Mouse (Mus musculus) neural tube, embryonic 15.5 days (tissue): ENCODE measurements around the gene Lrrc10b. TPM values are rescaled to one million over a fixed set of nuclear protein-coding genes. Genes with fewer than 3 reads are reported as not detected.

Experiments used
- ATAC-seq: fragments of 200-750 bp; cut with Nextera tagmentation; 2 replicates; pipeline ENCODE4 v1.8.0; 2017; ENCODE audit warnings: mild to moderate bottlenecking, moderate TSS enrichment, moderate library complexity; ENCODE audit not compliant: low FRiP score
- H3K27ac ChIP-seq: fragments of 300-500 bp; sonication (generic); replicated peaks from 2 replicates; pipeline ENCODE4 v1.5.1; 2015; ENCODE audit warnings: mild to moderate bottlenecking, inconsistent platforms
- H3K27me3 ChIP-seq: fragments of 300-500 bp; sonication (generic); replicated peaks from 2 replicates; pipeline ENCODE4 v1.6.1; 2015; ENCODE audit warnings: inconsistent platforms
- H3K36me3 ChIP-seq: fragments of 300-500 bp; sonication (generic); 2 replicates; pipeline ENCODE4 v1.6.1; 2015; ENCODE audit warnings: inconsistent platforms
- H3K4me1 ChIP-seq: fragments of 300-500 bp; sonication (generic); 2 replicates; pipeline ENCODE4 v1.6.1; 2015; ENCODE audit warnings: inconsistent platforms
- H3K4me2 ChIP-seq: fragments of 300-500 bp; sonication (generic); 2 replicates; pipeline ENCODE4 v1.6.1; 2015; ENCODE audit warnings: inconsistent platforms, mild to moderate bottlenecking, moderate library complexity
- H3K4me3 ChIP-seq: fragments of 300-500 bp; sonication (generic); replicated peaks from 2 replicates; pipeline ENCODE4 v1.5.1; 2015; ENCODE audit warnings: mild to moderate bottlenecking, inconsistent platforms
- H3K9ac ChIP-seq: fragments of 300-500 bp; sonication (generic); replicated peaks from 2 replicates; pipeline ENCODE4 v1.6.1; 2015; ENCODE audit warnings: mild to moderate bottlenecking, inconsistent platforms
- H3K9me3 ChIP-seq: fragments of 300-500 bp; sonication (generic); replicated peaks from 2 replicates; pipeline ENCODE4 v1.6.1; 2016; ENCODE audit warnings: inconsistent platforms
- WGBS: fragments of 180-500 bp; shearing (Covaris S2); methylation state at CpG from one replicate; pipeline ENCODE4 v1.1.7; 2015; ENCODE audit warnings: mixed read lengths; 5-methylcytosine and 5-hydroxymethylcytosine counted together
- polyA plus RNA-seq: library from polyadenylated mRNA; unstranded; fragments of >200 nt; fragmentation: Nextera tagmentation; extraction: Ambion mirVana; gene quantifications from 2 replicates; pipeline ENCODE4 v1.2.1, GENCODE M21; 2015

Gene Lrrc10b
- polyA plus RNA-seq, 1 experiment from 2014 or later: 1.1 TPM

DNA sequence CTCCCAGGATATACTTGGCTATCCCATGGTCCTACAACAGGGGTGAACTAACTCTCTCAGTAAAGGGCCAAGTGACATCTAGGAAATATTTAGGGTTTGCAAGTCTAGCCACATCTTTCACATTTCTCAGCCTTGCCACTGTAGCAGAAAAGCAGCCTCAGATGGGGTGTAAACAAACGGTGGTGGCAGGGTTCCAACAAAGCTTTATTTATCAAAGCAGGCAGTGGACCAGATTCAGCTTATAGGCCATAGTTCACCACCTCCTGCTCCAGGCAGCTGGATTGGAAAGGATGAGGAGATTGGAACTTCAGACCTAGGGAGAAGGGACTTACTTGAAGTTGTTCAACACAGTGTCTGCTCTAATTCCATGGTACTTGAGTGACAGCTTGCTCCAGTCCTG lies 32.5 kb downstream of the Lrrc10b start:
- no peaks in the 10 kb centered on the region for H3K9me3 ChIP-seq
- ATAC-seq: no peak
- H3K36me3 ChIP-seq: peaks cover 10% of the 10 kb centered on the region; the same call in 1 of the 2 replicates
- no peak overlapping the region for H3K27ac ChIP-seq
- H3K4me3 ChIP-seq: no peak overlapping the region
- peaks cover 43% of the 10 kb centered on the region for H3K4me1 ChIP-seq
- H3K9ac ChIP-seq: no peak overlapping the region
- WGBS: 41% methylated on average over 1 of the region's 1 CpGs
- no peak overlapping the region for H3K4me2 ChIP-seq
- peaks cover 5% of the 10 kb centered on the region; the same call in 1 of the 2 replicates for H3K27me3 ChIP-seq

GRCm38 (mm10) chr19:10421986-10422976 lies 35.0 kb downstream of the Lrrc10b start:
- WGBS: 7% methylated on average over 53 of the region's 53 CpGs
- Histone ChIP-seq H3K4me2 (peak overlapping the region; percentile 37), H3K4me3 (no peak overlapping the region), H3K9ac (no peak overlapping the region), H3K27me3 (peaks cover 12% of the 10 kb centered on the region; the same call in 1 of the 2 replicates), H3K27ac (no peak overlapping the region), H3K4me1 (peaks cover 37% of the 10 kb centered on the region), H3K9me3 (no peaks in the 10 kb centered on the region), H3K36me3 (peaks cover 12% of the 10 kb centered on the region; the same call in 1 of the 2 replicates)
- no peak for ATAC-seq

DNA sequence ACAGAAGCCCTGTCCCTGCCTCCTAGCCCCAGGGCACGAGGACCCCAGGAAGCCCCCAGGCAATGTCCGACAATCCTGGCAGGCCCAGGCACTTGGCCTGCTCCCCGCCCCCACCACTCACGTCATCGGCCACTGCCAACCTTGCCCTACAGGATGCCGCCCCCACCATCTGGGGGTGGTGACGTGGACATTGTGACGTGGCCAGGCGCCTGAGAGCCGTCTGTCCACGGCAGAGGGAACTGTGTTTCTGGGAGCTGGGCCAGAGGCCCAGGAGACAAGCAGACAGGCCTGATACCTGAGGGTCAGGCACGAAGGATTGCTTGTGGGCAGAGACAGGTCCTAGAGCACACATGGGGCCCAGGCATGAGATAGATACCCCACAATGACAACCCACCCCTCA lies 39.8 kb downstream of the Lrrc10b start:
- H3K36me3 ChIP-seq: peaks cover 6% of the 10 kb centered on the region; the same call in 1 of the 2 replicates
- H3K9me3 ChIP-seq: no peaks in the 10 kb centered on the region
- no peak for ATAC-seq
- no peak overlapping the region for H3K4me2 ChIP-seq
- no peak overlapping the region for H3K9ac ChIP-seq
- H3K27me3 ChIP-seq: peaks cover 7% of the 10 kb centered on the region; the same call in 1 of the 2 replicates
- H3K4me1 ChIP-seq: peaks cover 39% of the 10 kb centered on the region
- no peak overlapping the region for H3K27ac ChIP-seq
- no peak overlapping the region for H3K4me3 ChIP-seq
- whole genome bisulfite sequencing: 82% methylated on average over 12 of the region's 12 CpGs

DNA sequence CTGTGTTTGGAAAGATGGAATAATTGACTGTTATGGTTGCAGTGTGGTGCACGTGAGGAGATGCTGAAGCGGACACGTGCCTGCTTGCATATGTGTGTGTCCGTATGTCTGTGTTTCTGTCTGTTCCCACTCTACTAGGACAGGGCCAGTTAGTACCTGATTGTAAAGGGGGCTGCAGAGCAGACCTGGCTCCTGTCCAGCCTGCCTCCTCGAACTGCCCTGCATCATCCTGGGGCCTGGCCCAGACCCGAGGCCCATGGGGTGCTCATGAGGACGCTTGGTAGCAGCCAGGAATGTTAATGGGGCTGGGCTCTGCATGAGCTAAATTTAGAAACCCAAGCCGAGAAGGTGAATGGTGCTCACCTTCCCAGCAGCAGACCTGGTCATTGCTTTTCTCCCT lies 40.4 kb downstream of the Lrrc10b start:
- H3K9me3 ChIP-seq: no peaks in the 10 kb centered on the region
- H3K4me2 ChIP-seq: no peak overlapping the region
- H3K4me1 ChIP-seq: peaks cover 38% of the 10 kb centered on the region
- no peak overlapping the region for H3K9ac ChIP-seq
- ATAC-seq: no peak
- WGBS: 54% methylated on average over 8 of the region's 8 CpGs
- peaks cover 6% of the 10 kb centered on the region; the same call in 1 of the 2 replicates for H3K36me3 ChIP-seq
- no peak overlapping the region for H3K27ac ChIP-seq
- H3K4me3 ChIP-seq: no peak overlapping the region
- H3K27me3 ChIP-seq: peaks cover 7% of the 10 kb centered on the region; the same call in 1 of the 2 replicates

- WGBS: 79% methylated on average over 5 of the region's 5 CpGs
- peaks cover 42% of the 10 kb centered on the region for H3K4me1 ChIP-seq
- H3K9ac ChIP-seq: no peak overlapping the region
- H3K9me3 ChIP-seq: no peaks in the 10 kb centered on the region
- H3K36me3 ChIP-seq: peaks cover 6% of the 10 kb centered on the region; the same call in 1 of the 2 replicates
- H3K27ac ChIP-seq: no peak overlapping the region
- ATAC-seq: no peak
- H3K4me3 ChIP-seq: no peak overlapping the region
- H3K27me3 ChIP-seq: peaks cover 7% of the 10 kb centered on the region; the same call in 1 of the 2 replicates
- H3K4me2 ChIP-seq: no peak overlapping the region
These were observed 41.8 kb downstream of the Lrrc10b start for GRCm38 (mm10) chr19:10415508-10415907.

GRCm38 (mm10) chr19:10413701-10414242 lies 43.5 kb downstream of the Lrrc10b start:
- Histone ChIP-seq H3K36me3 (peaks cover 6% of the 10 kb centered on the region; the same call in 1 of the 2 replicates), H3K4me2 (peak overlapping the region; percentile 51), H3K27me3 (0 out of 2 replicates have a peak, but pooled peaks cover 6% of the 10 kb centered on the region), H3K9me3 (no peaks in the 10 kb centered on the region), H3K27ac (peak overlapping the region; percentile 34), H3K4me3 (peak overlapping the region; percentile 25), H3K9ac (no peak overlapping the region), H3K4me1 (peaks cover 51% of the 10 kb centered on the region)
- peak; percentile 86 for ATAC-seq
- WGBS: 0% methylated on average over 18 of the region's 19 CpGs

Other genes with a start within 250 kb of the Lrrc10b start
- gene Myrf, start 216.7 kb downstream of the Lrrc10b start, polyA plus RNA-seq: 0.79 and 1.7 TPM in 2 replicates
- 11.2 and 12.2 TPM in 2 replicates for gene Dagla, start 152.6 kb downstream of the Lrrc10b start, polyA plus RNA-seq
- 10.4 and 17.3 TPM in 2 replicates for gene Syt7, start 68.4 kb downstream of the Lrrc10b start, polyA plus RNA-seq
- 0.79 and 1.2 TPM in 2 replicates for gene Ppp1r32, start 25.5 kb upstream of the Lrrc10b start, polyA plus RNA-seq
- 45.6 and 47.2 TPM in 2 replicates for gene Cpsf7, start 67.8 kb upstream of the Lrrc10b start, polyA plus RNA-seq
- gene Sdhaf2, start 68.7 kb upstream of the Lrrc10b start, polyA plus RNA-seq: 67.5 and 67.7 TPM in 2 replicates
- gene Tmem216, start 98.8 kb upstream of the Lrrc10b start, polyA plus RNA-seq: 49.1 and 51.6 TPM in 2 replicates
- gene Cyb561a3, start 119.7 kb upstream of the Lrrc10b start, polyA plus RNA-seq: 20.4 and 22.5 TPM in 2 replicates
- 33.3 and 33.9 TPM in 2 replicates for gene Tmem138, start 119.9 kb upstream of the Lrrc10b start, polyA plus RNA-seq
- 194 and 213 TPM in 2 replicates for gene Ddb1, start 147.9 kb upstream of the Lrrc10b start, polyA plus RNA-seq
- 21.8 and 25.2 TPM in 2 replicates for gene Tkfc, start 148.2 kb upstream of the Lrrc10b start, polyA plus RNA-seq
- gene Vwce, start 176.7 kb upstream of the Lrrc10b start, polyA plus RNA-seq: 1.7 and 2.4 TPM in 2 replicates
- not detected in 2 replicates for gene Pga5, start 220.6 kb upstream of the Lrrc10b start, polyA plus RNA-seq
- gene Vps37c, start 231.3 kb upstream of the Lrrc10b start, polyA plus RNA-seq: 28.7 and 30.3 TPM in 2 replicates